Comparison of ENCODE assay signal across 18 mouse cellular contexts in the genomic region with DNA sequence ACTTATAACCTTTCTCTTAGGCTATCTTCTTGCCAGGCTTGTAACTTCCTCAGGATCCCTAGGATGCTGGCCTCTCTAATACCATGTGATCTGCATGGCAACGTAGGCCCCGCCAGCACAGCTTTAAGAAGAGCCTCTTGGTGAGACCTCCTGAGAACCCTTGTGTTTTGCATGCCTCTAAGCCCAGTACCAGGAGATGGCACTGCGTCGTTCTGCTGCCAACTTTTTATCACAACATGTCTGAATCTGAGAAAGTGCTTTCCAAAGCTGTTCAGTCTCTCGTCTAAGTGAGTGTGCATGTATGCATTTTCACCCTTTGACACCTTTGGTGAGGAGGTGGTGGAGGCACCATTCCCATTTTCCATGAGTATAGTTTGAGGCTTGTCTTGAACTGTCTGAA.
DNase-seq lines count a peak whose midpoint lies in the region; ATAC-seq lines count a peak whose summit lies in the region.
"Had no signal": no experiment of that assay in that cellular context is flagged by ENCODE, and none has a peak within 500 bp of the region (broad histone marks: within the 10 kb centered on the region; RNA-seq: fewer than 3 reads in every experiment).

No protein-coding gene starts in this region.

- ATAC-seq in frontal cortex, adult (ENCODE audit: low TSS enrichment) = 0 out of 2 replicates have a peak, but pooled peaks have one; percentile 16
- ATAC-seq: forebrain, embryonic 16.5 days; hindbrain, embryonic 16.5 days; intestine, embryonic 15.5 days; midbrain, embryonic 16.5 days had no signal

- no peak for DNase-seq in frontal cortex, postnatal 14 days (ENCODE audit: low spot score in 2 of 2)
- DNase-seq in kidney, adult 9 months = peak; percentile 13
- no peak for DNase-seq in kidney, postnatal 10 days
- DNase-seq in ovary, postnatal 36 days (ENCODE audit: low spot score) = peak; percentile 11
- no peak for DNase-seq in ovary, postnatal 14 days (ENCODE audit: low spot score)
- no peak for DNase-seq in embryo, embryonic 11 days
- DNase-seq: adrenal gland, adult 8-10 months; cerebellum, adult 11 months; cerebellum, adult 9-10 months; gastrocnemius, postnatal 14 days; heart, adult 11 months; heart, postnatal 10 days; kidney, postnatal 36 days had no signal

Comparison
In these comparisons a context has a peak if more than half of its experiments do, and no peak if none do; other contexts are left out.
1. DNase-seq: peak in kidney, adult 9 months (single experiment) and ovary, postnatal 36 days (single experiment); none in frontal cortex, postnatal 14 days (0 of 2), kidney, postnatal 10 days (single experiment), ovary, postnatal 14 days (single experiment) and embryo, embryonic 11 days (single experiment).